Mouse (Mus musculus) testis, adult 10 weeks (tissue): ENCODE results near the gene Gm10803. TPM values are rescaled to one million over a fixed set of nuclear protein-coding genes. Genes with fewer than 3 reads are reported as not detected.

Experiments
- polyA plus RNA-seq: library from polyadenylated mRNA; stranded (reverse); fragments of 350-450 nt; fragmentation: Illumina TruSeq; extraction: RNeasy Lipid Tissue Mini Kit (QIAGEN cat#74804); gene quantifications from one replicate; pipeline ENCODE4 v1.2.3, GENCODE M21; 2014; ENCODE audit warnings: low read depth, low replicate concordance

Gm10803 gene
- not detected for polyA plus RNA-seq

DNA sequence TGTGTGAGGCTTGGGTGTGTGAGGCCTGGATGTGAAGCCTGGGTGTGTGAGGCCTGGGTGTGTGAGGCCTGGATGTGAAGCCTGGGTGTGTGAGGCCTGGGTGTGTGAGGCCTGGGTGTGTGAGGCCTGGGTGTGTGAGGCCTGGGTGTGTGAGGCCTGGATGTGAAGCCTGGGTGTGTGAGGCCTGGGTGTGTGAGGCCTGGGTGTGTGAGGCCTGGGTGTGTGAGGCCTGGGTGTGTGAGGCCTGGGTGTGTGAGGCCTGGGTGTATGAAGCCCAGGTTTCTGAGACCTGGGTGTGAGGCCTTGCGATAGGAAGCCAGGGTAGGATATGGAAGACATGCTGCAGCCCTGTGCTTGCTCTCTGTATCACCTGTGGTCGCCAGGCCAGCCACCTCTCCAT lies at the start of gene Gm10803:
Gene Gm10803, plus strand, starts transcription at position 301 of the 400 bp plus-strand sequence.

Other genes starting within 250 kb of the Gm10803 start
- gene Tspan18, start 226.1 kb upstream of the Gm10803 start, polyA plus RNA-seq = 4.6 TPM
- 3.0 TPM for gene Cd82, start 97.4 kb upstream of the Gm10803 start, polyA plus RNA-seq
- 0.04 TPM for gene Alx4, start 81.8 kb downstream of the Gm10803 start, polyA plus RNA-seq